Mouse (Mus musculus) myocyte (in vitro differentiated cells): ENCODE data around the gene Cldn14.

Experiments
- MAX ChIP-seq: IDR thresholded peaks from one replicate; pipeline ENCODE4 v1.6.1; 2011; ENCODE audit warnings: low read depth, mild to moderate bottlenecking, control low read depth
- MYOD1 ChIP-seq, 3 experiments: IDR thresholded peaks; one replicate each; pipeline ENCODE4 v1.6.1; 2011; ENCODE audit warnings: control low read depth in 2 of 3, low read depth in 2 of 3, mild to moderate bottlenecking in 2 of 3, moderate library complexity in 1 of 3; ENCODE audit not compliant: insufficient read length in 2 of 3, control insufficient read depth in 1 of 3
- POLR2A ChIP-seq: IDR thresholded peaks from one replicate; pipeline ENCODE4 v1.6.1; 2011; ENCODE audit warnings: low read depth, mild to moderate bottlenecking, control low read depth, moderate library complexity; ENCODE audit not compliant: insufficient read length
- POLR2AphosphoS2 ChIP-seq: IDR thresholded peaks from one replicate; pipeline ENCODE4 v1.6.1; 2011; ENCODE audit warnings: low read depth, control low read depth; ENCODE audit not compliant: insufficient read length
- TCF12 ChIP-seq: IDR thresholded peaks from one replicate; pipeline ENCODE4 v1.6.1; 2011; ENCODE audit warnings: mild to moderate bottlenecking, control low read depth; ENCODE audit not compliant: poor library complexity, insufficient read depth, severe bottlenecking

DNA sequence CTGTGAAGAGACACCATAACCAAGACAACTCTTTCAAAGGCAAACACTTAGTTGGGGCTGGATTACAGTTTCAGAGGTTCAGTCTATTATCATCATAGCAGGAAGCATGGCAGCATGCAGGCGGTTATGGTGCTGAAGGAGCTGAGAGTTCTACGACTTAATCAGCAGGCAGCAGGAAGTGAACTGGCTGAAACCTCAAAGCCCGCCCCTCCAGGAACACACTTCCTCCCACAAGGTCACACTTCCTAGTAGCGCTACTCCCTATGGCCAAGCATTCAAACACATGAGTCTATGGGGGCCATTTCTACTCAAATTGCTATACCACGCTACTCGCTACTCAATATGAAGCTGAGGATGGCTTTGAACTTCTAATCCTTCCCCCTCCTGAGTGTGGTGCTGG lies 31.1 kb downstream of the Cldn14 start:
- TF ChIP-seq POLR2AphosphoS2: no peak
- TF ChIP-seq TCF12: no peak
- no peak for TF ChIP-seq MAX
- TF ChIP-seq POLR2A: no peak
- no peak for TF ChIP-seq MYOD1 (IDR thresholded peaks at IDR 0.05; ENCODE audit: control insufficient read depth in 1 of 3, insufficient read length in 2 of 3, low read depth in 2 of 3)
